Mouse (Mus musculus) E14TG2a.4 (cell line): ENCODE results near the gene Tspan6.

Experiments used
- CTCF ChIP-seq: conservative IDR thresholded peaks from 2 replicates; pipeline ENCODE4 v1.5.1; 2014; ENCODE audit warnings: low read length
- NANOG ChIP-seq: IDR thresholded peaks from 2 replicates; pipeline ENCODE4 v1.6.1; 2014; ENCODE audit warnings: borderline replicate concordance, low read length, mixed read lengths

DNA sequence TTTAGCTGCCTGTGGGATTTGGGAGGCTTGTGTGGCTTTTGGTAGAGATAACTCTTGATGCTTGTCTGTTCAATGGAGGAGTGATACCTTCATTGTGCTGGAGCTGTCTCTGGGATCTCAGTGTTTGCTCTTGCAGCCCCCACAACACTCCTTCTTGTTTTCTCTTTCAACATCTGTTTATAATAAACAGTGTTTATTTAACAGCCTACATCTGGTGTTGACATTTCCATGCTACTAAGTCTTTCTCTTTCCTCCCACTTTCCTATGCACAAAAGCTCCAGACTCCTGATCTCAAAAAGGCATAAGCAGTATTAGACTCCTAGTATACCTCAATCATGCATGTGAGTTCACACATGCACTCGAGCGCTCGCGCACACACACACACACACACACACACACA lies 44.6 kb downstream of the Tspan6 start:
- TF ChIP-seq CTCF = no peak
- no peak for TF ChIP-seq NANOG
